Mouse (Mus musculus) ES-Bruce4 (cell line): ENCODE data around the gene Frmpd4.

ENCODE experiments used
- CTCF ChIP-seq: IDR thresholded peaks from one replicate; pipeline ENCODE4 v1.8.1; 2011; ENCODE audit warnings: low read depth, low read length
- EP300 ChIP-seq: IDR thresholded peaks from 2 replicates; pipeline ENCODE4 v1.6.1; 2011; ENCODE audit warnings: low read depth, low read length; ENCODE audit not compliant: insufficient read depth
- POLR2A ChIP-seq: IDR thresholded peaks from one replicate; pipeline ENCODE4 v1.8.1; 2011; ENCODE audit warnings: low read length; ENCODE audit not compliant: insufficient read depth

- no peak for TF ChIP-seq POLR2A
- no peak for TF ChIP-seq EP300
- no peak for TF ChIP-seq CTCF
Measured at GRCm38 (mm10) chrX:168191944-168192343, 385.1 kb downstream of the Frmpd4 start.
